Mouse (Mus musculus): ENCODE results near the gene Prpsap1. TPM values are rescaled to one million over a fixed set of nuclear protein-coding genes. Genes with fewer than 3 reads are reported as not detected.

The Prpsap1 gene
- polyA plus RNA-seq, 1 experiment from 2014 or later: 64.4 TPM

GRCm38 (mm10) chr11:116491338-116491737 is 2.7 kb downstream of the Prpsap1 start:
- WGBS (ENCODE audit: insufficient replicate concordance): 66% methylated on average over 6 of the region's 6 CpGs
- TF ChIP-seq CTCF (IDR thresholded peaks at IDR 0.05; ENCODE audit: low read depth): no peak
- no peak for TF ChIP-seq EP300 (IDR thresholded peaks at IDR 0.05; ENCODE audit: low read depth)
- H3K4me2 ChIP-seq (ENCODE audit: low read depth, low read length): peak overlapping the region; percentile 95

DNA sequence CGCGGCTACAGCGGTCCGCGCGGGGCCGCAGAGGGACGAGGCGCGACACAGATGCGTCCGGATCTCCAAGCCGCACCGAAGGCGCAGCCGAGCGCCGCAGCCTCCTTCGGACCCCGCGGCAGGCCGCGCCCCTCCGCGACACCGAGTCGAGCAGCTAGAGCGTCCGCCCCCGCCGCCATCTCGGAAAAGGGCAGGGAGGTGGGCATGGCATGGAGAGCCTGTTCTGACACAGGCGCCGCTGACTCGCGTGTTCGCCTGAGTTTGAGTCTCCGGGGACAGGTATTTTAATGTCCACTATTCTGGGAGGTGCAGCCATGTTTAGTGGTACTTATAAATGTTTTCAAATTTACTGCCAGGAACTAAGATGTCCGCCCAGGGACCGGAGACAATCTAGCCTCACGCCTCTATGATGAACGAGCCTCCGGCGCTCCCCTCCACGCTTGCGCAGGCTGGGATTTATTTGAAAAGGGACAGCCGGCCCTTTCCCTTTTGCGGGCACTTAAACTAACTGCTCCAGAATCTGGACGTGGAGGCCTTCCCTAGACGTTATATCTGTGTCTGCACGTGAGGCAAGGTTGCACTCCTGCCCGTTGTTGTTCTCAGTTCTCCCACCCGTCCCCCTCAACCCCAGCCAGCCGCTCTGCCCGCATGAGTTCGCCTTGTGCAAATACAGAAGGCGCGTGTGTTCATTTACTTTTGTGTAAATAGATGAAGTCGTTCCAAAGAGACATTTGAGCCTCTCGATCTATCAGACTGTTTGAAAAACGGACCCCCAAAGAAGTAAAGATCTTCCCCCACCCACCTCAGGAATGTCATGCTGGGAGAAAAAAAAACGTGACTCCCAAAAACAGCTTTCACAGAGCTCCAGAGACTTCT is 3.5 kb downstream of the Prpsap1 start:
- Histone ChIP-seq H3K9me3 (ENCODE audit: low read length) (no peaks in the 10 kb centered on the region), H3K27me3 (ENCODE audit: insufficient read depth, low read length) (no peaks in the 10 kb centered on the region), H3K4me3 (ENCODE audit: low read depth, low read length) (peak overlapping the region; percentile 83), H3K4me1 (ENCODE audit: insufficient read depth) (peaks cover 16% of the 10 kb centered on the region), H3K4me2 (ENCODE audit: low read depth, low read length) (peak overlapping the region; percentile 95), H3K27ac (ENCODE audit: low read depth) (peak overlapping the region; percentile 88), H3K36me3 (replicated peaks; ENCODE audit: insufficient read depth, low read length) (peaks cover 10% of the 10 kb centered on the region), H3K9ac (replicated peaks) (peak overlapping the region; percentile 86)
- ATAC-seq (peak; percentile 92), DNase-seq (peak; percentile 92)
- peak; percentile 60; the same call in 1 of the 2 replicates for TF ChIP-seq EP300 (IDR thresholded peaks at IDR 0.05; ENCODE audit: low read depth)
- TF ChIP-seq CTCF (IDR thresholded peaks at IDR 0.05; ENCODE audit: low read depth): 0 out of 2 replicates have a peak, but pooled peaks have one; percentile 1
- WGBS (ENCODE audit: insufficient replicate concordance): under 1% methylated on average over 43 of the region's 62 CpGs

More at GRCm38 (mm10) chr11:116491338-116491737, 2.7 kb downstream of the Prpsap1 start:
- Histone ChIP-seq H3K4me3 (ENCODE audit: low read depth, low read length) (no peak overlapping the region), H3K4me1 (ENCODE audit: insufficient read depth) (peaks cover 16% of the 10 kb centered on the region), H3K9me3 (ENCODE audit: low read length) (no peaks in the 10 kb centered on the region), H3K9ac (replicated peaks) (no peak overlapping the region), H3K36me3 (replicated peaks; ENCODE audit: insufficient read depth, low read length) (0 out of 2 replicates have a peak, but pooled peaks cover 4% of the 10 kb centered on the region), H3K27me3 (ENCODE audit: insufficient read depth, low read length) (no peaks in the 10 kb centered on the region), H3K27ac (ENCODE audit: low read depth) (no peak overlapping the region)
- no peak for ATAC-seq
- DNase-seq: no peak

DNA sequence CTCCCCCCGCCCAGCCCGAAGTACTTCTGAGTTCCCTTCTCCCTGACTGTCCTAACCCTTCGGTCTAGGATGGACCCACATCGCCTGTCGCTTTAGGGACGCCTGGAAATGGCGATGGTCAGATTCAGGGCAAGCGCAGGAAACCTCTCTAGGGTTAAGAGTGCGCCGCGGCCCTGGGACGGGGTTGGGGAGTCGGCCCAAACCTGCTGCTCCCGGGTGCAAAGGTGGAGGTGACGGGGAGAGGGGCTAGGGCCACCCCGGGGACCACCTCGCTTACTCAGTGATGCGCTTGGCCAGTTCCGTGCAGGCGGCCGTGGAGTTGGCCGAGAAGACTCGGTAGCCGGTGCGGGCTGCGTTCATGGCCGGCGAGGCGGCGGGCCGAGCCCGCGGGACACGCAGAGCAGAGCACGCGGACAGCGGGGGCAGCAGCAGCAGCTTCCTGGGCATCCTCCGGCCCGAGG is 4.2 kb downstream of the Prpsap1 start:
- WGBS (ENCODE audit: insufficient replicate concordance): 5% methylated on average over 35 of the region's 39 CpGs
- ATAC-seq (peak; percentile 44), DNase-seq (peak; percentile 59)
- Histone ChIP-seq H3K4me3 (ENCODE audit: low read depth, low read length) (peak overlapping the region; percentile 83), H3K4me2 (ENCODE audit: low read depth, low read length) (peak overlapping the region; percentile 95), H3K9ac (replicated peaks) (peak overlapping the region; percentile 86), H3K9me3 (ENCODE audit: low read length) (no peaks in the 10 kb centered on the region), H3K27ac (ENCODE audit: low read depth) (peak overlapping the region; percentile 88), H3K4me1 (ENCODE audit: insufficient read depth) (peaks cover 16% of the 10 kb centered on the region), H3K36me3 (replicated peaks; ENCODE audit: insufficient read depth, low read length) (peaks cover 16% of the 10 kb centered on the region), H3K27me3 (ENCODE audit: insufficient read depth, low read length) (no peaks in the 10 kb centered on the region)
- TF ChIP-seq EP300 (IDR thresholded peaks at IDR 0.05; ENCODE audit: low read depth): no peak
- no peak for TF ChIP-seq CTCF (IDR thresholded peaks at IDR 0.05; ENCODE audit: low read depth)

- DNase-seq (no peak), ATAC-seq (no peak)
- H3K9ac ChIP-seq (replicated peaks): peak overlapping the region; percentile 86; the same call in 1 of the 2 replicates
- 67% methylated on average over 14 of the region's 14 CpGs for WGBS (ENCODE audit: insufficient replicate concordance)
- peak overlapping the region; percentile 83 for H3K4me3 ChIP-seq (ENCODE audit: low read depth, low read length)
- H3K4me2 ChIP-seq (ENCODE audit: low read depth, low read length): peak overlapping the region; percentile 95
- H3K4me1 ChIP-seq (ENCODE audit: insufficient read depth): peaks cover 16% of the 10 kb centered on the region
- H3K27ac ChIP-seq (ENCODE audit: low read depth): peak overlapping the region; percentile 88; the same call in 1 of the 2 replicates
- H3K36me3 ChIP-seq (replicated peaks; ENCODE audit: insufficient read depth, low read length): peaks cover 16% of the 10 kb centered on the region
- no peaks in the 10 kb centered on the region for H3K27me3 ChIP-seq (ENCODE audit: insufficient read depth, low read length)
- TF ChIP-seq EP300 (IDR thresholded peaks at IDR 0.05; ENCODE audit: low read depth): no peak
- peak; percentile 64 for TF ChIP-seq CTCF (IDR thresholded peaks at IDR 0.05; ENCODE audit: low read depth)
- H3K9me3 ChIP-seq (ENCODE audit: low read length): no peaks in the 10 kb centered on the region
Observed at GRCm38 (mm10) chr11:116488693-116489375, 5.2 kb downstream of the Prpsap1 start.

GRCm38 (mm10) chr11:116488207-116488606 is 5.8 kb downstream of the Prpsap1 start:
- Histone ChIP-seq H3K27ac (ENCODE audit: low read depth) (no peak overlapping the region), H3K4me3 (ENCODE audit: low read depth, low read length) (no peak overlapping the region), H3K4me1 (ENCODE audit: insufficient read depth) (peaks cover 16% of the 10 kb centered on the region), H3K27me3 (ENCODE audit: insufficient read depth, low read length) (no peaks in the 10 kb centered on the region), H3K4me2 (ENCODE audit: low read depth, low read length) (no peak overlapping the region), H3K9ac (replicated peaks) (no peak overlapping the region), H3K9me3 (ENCODE audit: low read length) (no peaks in the 10 kb centered on the region), H3K36me3 (replicated peaks; ENCODE audit: insufficient read depth, low read length) (peaks cover 20% of the 10 kb centered on the region)
- no peak for TF ChIP-seq CTCF (IDR thresholded peaks at IDR 0.05; ENCODE audit: low read depth)
- no peak for TF ChIP-seq EP300 (IDR thresholded peaks at IDR 0.05; ENCODE audit: low read depth)
- DNase-seq (no peak), ATAC-seq (no peak)

GRCm38 (mm10) chr11:116484261-116484660 is 9.7 kb downstream of the Prpsap1 start:
- H3K27me3 ChIP-seq (ENCODE audit: insufficient read depth, low read length): no peaks in the 10 kb centered on the region
- peaks cover 52% of the 10 kb centered on the region for H3K36me3 ChIP-seq (replicated peaks; ENCODE audit: insufficient read depth, low read length)
- H3K4me2 ChIP-seq (ENCODE audit: low read depth, low read length): peak overlapping the region; percentile 29; the same call in 1 of the 2 replicates
- H3K9me3 ChIP-seq (ENCODE audit: low read length): no peaks in the 10 kb centered on the region
- 72% methylated on average over 8 of the region's 8 CpGs for WGBS (ENCODE audit: insufficient replicate concordance)
- no peak for TF ChIP-seq EP300 (IDR thresholded peaks at IDR 0.05; ENCODE audit: low read depth)
- no peak for TF ChIP-seq CTCF (IDR thresholded peaks at IDR 0.05; ENCODE audit: low read depth)
- H3K4me1 ChIP-seq (ENCODE audit: insufficient read depth): peaks cover 7% of the 10 kb centered on the region
- H3K27ac ChIP-seq (ENCODE audit: low read depth): peak overlapping the region; percentile 77
- H3K4me3 ChIP-seq (ENCODE audit: low read depth, low read length): no peak overlapping the region
- ATAC-seq (peak; percentile 76), DNase-seq (no peak)
- no peak overlapping the region for H3K9ac ChIP-seq (replicated peaks)
